Mouse (Mus musculus) CD4-positive, CD25-positive, alpha-beta regulatory T cell, adult 2 months (primary cell): ENCODE results near the gene Ptbp1.

Source experiments
- DNase-seq: peaks from one replicate; pipeline ENCODE4 v3.0.0-alpha.2; 2012; ENCODE audit warnings: low read depth, low spot score

Ptbp1 gene

DNA sequence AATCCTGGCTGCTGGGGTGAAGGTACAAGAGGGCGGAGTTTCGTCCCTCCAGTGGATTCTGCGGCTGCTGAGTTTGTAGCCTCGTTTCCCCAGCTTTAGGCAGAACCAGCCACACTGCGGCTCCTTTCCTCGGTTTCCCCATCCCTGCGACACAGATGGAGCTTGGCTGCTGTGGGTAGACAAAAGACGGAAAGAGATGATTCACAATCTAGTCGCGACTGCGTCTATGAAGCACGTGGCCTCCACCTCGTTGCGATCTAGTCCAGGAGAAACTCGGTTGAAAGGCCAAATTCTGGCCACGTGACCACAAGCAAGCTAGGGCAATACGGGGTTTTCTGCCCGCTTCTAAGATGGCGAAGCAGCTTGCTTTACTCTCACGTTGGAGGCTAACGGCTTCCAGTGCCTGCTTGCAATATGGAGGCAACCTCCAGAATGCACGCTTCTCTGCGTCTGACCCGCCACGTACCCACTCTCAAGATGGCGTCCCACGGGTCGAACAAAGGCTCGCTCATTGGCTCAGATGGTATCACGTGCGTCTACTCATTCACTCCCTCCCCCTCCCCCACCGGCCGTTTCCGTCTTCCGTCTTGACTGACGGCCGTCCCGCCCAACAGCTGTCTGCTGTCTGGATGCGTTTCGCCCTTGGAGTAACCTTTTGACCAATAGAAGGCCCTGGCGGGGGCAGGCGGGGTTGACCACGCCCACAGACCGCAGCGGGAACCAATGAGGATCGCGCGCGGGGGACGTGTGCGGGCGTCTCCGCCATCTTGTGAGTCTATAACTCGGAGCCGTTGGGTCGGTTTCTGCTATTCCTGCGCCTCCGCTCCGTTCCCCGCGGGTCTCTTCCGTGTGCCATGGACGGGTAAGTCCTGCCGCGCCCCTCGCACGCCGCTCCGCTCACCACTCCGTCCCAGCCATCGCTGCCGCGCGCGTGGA lies at the start of gene Ptbp1:
Gene Ptbp1, plus strand, starts transcription at position 568 of the 936 bp plus-strand sequence.
- peak; percentile 100 for DNase-seq

DNA sequence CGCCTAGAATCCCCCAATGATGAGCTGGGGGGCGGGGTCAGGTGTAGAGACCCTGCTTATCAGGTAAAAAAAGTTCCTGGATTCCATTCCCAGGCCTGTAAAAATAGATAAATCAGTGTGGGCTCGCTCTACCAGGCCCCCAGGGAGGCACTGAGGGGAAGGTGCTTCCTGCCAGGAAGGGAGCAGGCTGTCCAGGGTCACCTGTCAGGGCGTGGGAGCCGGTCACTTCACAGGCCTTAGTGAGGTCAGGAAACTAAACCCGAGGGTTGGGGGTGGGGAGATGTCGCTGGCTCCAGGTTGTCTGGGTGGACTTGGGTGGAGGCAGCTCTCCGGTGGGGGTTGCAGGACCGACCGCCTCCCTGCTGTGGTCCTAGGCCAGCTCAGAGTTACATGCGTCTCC lies 48.6 kb upstream of the Ptbp1 start:
- DNase-seq = no peak

DNA sequence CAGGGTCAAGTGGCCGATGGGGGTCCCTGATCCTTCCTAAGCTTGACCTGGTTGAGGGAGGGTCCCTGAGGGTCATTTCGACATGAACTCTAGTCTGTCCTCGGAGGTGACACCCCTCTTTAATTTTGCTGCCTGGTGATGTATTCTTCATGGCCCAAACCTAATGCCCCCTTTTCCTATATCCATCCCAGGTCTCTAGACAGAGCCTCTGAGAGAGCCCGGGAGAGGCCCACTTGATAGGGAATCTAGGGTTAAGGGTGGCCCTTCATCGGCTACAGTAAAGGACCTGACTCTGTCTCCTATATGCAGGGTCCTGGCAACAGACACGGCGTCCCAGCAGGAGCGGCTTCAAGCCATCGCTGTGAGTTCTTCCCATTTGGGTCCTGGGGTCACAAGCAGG lies 47.9 kb upstream of the Ptbp1 start:
- no peak for DNase-seq

DNA sequence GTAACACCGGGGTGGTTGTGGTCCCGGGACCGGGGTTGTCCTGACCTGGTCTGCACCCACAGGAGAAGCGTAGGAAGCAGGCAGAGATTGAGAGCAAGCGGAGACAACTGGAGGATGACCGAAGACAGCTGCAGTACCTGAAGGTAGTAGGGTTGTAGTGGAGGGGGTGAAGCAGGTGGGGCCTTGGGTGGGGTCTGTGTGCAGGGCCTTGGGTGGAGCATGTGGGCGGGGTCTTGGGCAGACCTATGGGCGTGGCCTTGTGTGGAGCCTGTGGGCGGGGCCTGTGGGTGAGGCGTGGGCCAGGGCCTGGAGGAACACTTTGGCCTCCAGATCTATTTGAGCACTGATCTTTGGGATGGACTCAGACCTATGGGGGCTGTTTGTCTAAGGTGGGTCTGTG lies 47.3 kb upstream of the Ptbp1 start:
- DNase-seq = no peak

DNA sequence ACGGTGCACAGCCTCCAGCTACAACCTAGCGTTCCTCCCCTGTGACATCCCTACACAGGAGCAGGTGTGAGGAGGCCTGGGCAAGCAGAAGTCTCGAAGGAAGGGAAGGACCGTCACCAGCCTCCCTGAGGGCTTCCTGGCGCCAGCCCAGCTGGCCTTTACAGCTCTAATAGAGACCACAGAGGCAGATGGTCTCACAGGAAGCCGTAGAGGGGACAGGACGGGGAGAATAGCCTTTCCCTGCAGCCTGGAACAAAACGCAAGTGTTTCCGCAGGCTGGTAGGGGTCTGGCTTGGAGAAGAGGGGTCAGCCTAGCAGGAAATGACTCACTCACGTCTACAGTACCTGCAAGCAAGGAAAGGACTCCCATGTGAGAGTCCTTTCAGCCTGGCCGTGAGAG lies 46.4 kb upstream of the Ptbp1 start:
- DNase-seq = no peak

DNA sequence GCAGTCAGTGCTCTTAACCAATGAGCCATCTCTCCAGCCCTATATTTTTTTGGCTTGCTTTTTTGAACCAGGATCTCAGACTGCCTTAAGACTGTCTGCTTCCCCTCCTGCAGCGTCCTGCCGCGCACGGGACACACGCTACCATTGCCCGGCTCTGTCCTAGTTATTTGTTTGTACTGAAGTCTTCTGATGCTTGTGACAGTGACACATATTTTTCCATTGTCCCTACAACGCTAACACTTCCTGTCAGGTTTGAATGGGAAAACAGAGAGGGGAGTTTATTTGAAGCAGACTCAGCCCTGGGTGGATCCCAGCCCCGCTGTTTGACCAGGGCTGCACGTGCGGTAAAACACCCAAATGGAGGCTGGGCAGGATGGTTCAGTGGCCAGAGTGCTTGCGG lies 45.5 kb upstream of the Ptbp1 start:
- DNase-seq = no peak

DNA sequence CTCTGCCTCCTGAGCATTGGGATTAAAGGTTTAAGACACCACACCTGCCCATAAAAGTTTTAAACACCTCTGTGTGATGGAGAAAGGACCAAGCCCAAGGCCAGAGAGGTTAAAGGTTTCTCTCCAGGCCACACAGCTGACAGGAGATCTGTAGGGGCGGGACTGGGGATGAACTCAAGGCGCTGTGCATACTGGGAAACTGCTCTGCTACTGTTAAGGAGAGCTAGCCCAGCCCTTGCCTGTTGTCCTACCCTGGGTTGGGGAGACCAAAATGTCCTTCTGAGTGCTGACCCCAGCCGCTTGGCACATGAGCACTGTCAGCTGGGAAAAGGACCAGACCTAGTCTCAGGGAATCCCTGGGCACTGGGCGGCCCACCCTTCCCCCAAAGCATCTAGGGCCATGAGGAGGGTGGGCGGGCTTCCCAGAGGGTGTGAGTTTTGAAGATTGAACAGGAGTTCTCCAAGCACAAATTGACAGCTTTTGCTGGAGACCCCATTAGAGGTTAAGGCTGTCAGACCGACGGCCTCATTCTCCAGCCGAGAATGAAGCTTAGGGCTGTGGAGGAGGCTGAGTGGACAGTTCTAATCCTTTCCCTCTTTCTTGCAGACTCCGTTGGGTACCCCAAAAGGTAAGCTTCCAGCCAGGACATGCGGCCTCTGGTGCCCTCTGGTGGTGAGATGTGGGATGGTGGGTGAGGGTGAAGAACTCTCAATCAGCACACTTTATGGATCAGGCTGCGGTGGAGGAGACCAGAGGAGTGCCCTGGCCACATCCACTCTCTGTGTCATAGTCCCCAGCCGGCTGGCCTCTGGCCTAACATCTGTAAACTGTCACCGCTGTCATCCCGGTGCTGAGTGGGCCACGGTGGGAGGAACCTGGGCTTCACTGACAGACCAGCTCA lies 42.2 kb upstream of the Ptbp1 start:
- DNase-seq = peak; percentile 85

DNA sequence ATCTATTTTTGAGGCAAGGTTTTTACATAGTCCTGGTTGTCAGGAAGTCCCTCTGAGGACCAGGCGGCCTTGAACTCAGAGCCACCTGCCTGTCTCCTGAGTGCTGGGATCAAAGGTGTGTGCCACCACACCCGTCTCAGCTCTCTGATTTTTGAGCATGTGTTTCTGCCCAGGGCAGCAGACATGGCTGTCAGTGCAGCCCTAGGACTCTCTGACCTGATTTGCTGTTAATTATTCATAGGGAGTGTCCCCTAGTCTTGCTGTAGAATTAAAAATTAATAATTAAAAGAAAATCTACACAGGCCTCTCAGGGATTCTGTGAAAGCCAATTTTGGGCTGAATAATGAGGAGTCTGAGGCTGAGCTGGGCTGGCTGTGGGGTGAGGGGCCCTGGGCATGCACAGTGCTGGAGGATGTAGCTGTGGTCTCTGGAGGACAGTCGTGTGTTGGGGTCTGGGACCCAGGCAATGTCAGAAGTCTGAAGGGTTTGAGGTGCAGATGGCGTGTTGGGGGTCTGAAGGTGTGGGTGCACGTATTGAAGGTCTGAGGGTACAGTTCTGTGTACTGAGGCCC lies 39.9 kb upstream of the Ptbp1 start:
- DNase-seq = no peak

DNA sequence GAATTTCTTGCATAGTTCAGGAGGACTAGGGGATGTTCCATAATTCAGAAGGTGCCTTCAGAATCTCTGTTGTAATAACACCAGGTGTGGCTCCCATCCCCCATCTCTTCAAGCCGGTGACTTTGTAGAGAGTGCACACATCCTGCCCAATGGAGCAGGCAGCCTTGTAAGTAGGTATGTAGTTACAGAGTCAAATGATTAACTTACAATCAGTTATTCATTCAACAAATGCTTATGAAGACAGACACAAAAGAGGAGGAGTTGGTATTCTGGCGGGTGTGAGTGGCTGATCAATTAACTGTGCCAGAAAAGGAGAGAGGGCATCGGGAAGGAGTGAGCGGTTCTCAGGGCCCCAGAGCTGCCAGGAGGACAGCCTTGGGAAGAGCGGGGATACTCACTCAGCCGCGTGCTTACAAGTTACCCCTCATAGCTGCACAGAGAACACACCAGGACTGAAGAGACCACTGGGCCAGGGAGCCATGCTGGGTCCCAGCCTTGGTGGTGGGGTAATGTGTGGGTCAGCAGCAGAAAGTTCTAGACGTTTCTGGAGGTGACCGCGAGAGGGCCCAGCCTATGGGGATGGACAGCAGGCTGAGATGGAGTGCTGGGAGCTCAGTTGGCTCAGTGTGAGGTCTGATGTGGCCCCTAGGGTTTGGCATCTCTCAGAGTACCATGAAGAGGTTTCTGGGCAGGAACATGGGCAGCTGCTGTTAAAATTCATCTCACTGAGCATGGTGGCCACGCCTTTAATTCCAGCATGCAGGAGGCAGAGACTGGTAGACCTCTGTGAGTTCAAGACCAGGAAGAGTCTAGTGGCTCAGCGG lies 38.3 kb upstream of the Ptbp1 start:
- DNase-seq = no peak

DNA sequence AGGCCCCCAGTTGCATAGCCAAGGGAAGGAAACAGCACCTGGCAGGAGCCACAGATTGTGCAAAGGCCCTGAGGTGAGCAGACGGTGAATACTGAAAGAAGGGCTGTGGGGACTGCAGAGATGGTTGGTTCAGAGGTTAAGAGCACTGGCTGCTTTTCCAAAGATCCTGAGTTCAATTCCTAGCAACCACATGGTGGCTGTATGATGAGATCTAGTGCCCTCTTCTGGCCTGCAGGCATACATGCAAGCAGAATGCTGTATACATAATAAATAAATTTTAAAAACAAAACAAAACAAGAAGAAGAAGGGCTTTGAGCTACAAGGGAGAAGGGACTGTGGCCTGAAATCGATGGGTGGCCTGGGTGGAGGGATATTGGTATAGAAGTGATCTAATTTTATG lies 37.1 kb upstream of the Ptbp1 start:
- DNase-seq = no peak

DNA sequence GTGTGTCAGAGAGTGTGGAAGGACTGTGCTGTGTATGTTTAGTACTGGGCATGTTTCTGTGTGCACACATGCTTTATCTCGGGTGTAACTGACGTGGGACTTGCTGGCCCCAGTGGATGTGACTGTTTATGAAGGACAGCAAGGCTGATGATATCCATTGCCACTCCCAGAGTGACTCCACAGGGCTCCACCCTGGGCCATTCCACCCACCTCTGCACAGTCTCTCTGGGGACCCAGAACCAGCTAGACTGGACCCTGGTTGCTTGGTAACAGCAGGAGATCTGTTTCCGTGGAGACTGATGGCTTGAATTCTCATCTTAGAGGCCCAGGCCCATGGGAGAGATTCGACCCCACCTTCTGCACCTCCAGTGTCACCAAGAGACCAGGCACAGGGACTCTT lies 36.0 kb upstream of the Ptbp1 start:
- DNase-seq = no peak

DNA sequence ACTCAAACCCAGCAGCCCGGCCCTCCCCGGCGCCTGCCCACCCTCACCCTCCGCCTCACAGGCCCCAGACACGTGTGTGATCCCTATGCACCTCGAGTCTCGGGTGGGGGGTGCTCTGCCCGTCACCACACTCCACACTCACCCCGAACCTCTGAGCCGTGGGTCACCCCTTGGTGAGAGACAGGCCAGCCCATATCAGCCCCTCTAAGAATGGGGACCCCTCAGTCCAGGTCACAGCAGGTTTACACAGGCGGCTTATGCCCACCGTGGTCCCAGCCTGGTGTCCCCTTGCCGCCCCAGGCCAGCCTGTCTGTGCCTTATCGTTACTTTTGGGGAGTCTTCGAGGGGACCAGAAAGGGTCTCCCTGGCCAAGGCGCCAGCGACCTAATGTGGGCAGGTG lies 34.6 kb upstream of the Ptbp1 start:
- no peak for DNase-seq

DNA sequence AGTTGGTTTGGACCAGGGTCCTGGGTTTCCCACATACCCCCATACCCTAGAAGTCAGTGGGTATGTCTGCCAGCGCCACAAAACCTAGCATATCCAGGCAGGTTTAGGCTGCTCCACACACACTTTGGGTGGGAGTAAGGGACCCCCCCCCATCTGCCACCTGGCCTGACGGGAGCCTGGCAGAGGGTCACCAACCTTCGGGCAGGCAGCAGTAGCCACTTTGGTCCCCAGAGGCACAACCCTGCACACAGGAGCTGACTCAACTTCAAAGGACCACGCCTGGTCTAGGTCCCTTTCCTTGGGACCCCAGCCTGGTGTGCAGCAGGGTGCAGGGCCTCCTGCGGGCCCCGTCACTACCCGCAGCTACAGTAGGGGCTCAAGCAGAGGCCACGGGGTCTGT lies 34.0 kb upstream of the Ptbp1 start:
- no peak for DNase-seq

DNA sequence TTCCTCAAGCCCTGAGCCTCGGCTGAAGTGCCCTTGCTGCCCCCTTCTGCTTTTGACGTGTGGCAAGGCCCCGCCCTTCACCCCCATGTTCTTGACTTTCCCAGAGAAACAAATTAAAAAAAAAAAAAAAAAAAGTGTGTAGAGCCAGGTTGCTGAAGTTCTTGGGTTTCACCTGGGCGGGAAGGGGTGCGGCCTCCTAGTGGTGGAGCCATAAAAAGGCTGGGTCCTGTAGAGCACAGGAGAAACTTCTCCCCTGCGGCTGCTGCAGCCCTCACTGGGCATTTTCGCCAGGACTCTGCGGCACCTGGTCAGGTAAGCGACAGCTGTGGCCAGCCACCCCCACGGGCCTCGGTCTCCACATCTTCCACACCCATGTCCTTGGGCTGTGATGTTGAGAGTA lies 33.4 kb upstream of the Ptbp1 start, which contains the start of gene Misp:
Gene Misp, plus strand, starts transcription at position 208 of the 400 bp plus-strand sequence.
- DNase-seq = no peak

DNA sequence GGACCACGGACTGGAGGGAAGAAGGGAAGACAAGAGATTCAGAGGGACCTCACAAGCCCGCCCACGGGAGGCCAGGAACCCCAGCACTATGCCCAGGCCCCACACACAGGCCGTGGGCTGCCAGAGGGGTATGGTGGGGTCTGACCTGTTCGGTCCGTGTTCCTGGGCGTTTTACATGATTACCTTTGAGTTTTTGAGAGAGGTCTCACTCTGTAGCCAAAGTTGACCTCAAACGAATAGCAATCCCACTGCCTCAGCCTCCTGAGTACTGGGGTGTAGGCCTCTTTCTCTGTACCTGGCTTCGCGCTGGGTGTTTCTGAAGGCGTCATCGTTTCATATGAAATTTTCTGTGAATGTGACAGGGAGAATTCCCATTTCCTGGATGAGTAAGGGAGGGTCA lies 32.5 kb upstream of the Ptbp1 start:
- DNase-seq = no peak

DNA sequence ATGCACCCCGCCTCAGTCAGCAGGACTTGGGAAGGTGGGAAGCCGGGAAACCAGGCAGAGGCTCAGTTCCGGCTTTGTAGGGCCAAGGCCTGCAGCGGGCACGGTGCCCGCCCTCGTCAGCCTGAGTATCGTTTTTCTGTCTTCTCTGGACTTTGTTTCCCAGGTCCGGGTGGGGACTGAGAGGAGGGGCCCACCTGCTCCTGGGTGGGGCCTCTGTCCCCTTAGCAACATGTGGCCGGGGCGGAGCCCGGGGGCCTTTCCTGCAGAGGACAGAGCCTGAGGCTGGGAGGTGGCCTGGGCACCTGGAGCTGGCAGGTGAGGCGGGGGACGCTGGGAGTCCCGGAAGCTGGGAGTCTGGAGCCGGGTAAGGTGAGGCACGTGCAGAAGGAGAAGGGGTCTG lies 31.9 kb upstream of the Ptbp1 start:
- no peak for DNase-seq

DNA sequence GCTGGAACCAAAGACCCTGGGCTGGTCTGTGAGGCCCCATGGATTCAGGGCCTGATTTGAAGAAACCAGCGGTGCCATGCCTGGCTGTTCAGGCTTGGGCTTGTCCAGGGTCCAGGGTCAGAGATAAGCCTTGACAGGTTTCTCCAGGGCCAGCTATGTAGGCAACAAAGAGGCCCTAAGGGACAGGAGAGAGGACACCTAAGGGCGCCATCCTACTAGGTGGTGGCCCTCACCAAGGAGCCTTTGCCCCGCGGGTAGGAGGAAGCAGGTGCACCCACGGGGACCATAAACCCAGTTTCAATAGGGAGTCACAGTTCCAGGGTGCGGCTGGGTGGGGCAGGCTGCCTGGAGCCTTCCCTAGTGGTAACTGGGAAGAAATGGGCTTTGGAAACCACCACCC lies 31.2 kb upstream of the Ptbp1 start:
- DNase-seq = no peak

DNA sequence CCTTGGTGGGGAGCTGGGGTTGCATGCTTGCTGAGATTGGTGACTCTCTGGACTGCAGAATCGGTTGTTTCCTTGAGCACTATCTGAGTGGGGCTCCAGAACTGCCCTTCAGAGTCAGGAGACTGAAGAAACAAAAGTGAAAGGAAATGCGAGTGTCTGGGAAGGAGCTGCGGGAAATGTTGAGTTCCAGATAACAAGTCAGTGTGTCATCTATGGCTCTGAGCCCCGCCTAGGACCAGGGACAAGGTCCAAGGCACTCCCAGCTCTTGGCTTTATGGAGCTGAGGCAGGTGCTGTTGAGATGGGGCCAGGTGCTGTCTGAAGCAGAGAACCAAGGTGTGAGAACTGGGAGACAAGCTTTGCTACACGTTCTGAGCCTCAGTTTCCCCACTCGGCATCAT lies 29.8 kb upstream of the Ptbp1 start:
- DNase-seq = no peak

DNA sequence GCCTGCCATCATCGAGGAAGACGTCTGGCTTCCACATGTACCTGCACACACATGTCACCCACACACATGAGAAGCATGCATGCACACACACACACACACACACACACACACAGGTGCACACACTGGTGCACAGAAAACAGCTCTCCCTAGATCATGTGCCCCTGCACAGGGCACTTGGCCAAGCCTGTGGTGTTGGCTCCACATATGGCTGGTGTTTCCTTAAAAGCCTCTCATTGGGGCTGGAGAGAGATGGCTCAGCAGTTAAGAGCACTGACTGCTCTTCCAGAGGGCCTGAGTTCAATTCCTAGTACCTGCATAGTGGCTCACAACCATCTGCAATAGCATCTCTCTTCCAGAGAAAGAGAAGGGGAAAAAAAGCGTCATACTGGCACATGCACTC lies 22.6 kb upstream of the Ptbp1 start:
- no peak for DNase-seq

DNA sequence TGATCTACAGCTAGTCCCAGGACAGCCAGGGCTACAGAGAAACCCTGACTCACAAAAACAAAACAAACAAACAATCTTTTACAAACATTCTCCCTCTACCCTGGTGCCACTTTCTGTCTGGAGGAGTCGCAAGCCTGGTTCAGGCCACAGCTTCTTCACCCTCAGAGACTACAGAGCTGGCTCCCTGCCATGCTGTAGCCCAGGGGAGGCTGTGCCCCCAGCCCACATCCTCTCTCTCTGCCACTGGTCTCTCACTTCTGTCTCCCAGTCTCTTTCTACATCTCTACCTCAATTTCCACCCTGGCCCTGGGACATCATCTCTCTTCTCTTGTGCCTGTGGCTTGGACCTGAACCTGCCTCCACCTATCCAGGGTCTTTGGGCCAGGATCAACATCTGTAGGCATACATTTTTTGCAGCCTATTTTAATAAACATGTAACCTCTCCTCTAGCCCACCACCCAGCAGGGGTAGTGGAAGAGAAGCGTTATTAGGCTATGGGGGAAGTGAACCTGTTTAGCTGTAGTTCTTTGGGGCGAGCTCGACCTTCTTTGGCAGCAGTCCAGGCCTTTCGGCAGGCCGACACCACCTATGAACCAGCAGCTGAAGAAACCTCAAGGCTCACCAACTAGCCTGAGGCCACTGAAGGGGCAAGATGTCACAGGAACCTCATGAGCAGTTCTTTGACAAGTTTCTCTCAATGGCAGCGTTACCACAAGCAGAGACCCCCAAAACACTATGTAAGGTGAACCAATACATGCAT lies 22.0 kb upstream of the Ptbp1 start:
- DNase-seq = no peak

DNA sequence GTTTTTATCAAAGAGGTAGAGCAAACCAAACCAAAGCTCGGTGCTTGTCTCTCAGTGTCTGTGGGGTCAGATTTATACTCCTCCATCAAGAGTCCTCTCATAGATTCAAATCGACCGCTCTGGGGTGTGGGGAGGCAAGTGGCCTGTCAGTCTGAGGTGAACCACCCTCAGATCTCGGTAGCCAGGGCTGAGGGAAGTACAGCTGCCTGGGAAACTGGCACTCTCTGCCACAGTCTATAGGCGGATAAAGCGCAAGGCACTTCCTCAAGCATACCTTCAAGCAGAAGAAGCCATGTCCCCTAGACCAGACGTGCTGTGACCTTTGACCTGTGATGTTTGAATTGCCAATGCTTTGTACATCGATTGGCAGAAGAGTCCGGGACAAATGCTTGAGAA lies 21.4 kb upstream of the Ptbp1 start:
- no peak for DNase-seq
